Mouse (Mus musculus): ENCODE data around the gene Ints1.
A peak's percentile ranks its signal among the peaks of the same experiment; 100 is the strongest.

DNA sequence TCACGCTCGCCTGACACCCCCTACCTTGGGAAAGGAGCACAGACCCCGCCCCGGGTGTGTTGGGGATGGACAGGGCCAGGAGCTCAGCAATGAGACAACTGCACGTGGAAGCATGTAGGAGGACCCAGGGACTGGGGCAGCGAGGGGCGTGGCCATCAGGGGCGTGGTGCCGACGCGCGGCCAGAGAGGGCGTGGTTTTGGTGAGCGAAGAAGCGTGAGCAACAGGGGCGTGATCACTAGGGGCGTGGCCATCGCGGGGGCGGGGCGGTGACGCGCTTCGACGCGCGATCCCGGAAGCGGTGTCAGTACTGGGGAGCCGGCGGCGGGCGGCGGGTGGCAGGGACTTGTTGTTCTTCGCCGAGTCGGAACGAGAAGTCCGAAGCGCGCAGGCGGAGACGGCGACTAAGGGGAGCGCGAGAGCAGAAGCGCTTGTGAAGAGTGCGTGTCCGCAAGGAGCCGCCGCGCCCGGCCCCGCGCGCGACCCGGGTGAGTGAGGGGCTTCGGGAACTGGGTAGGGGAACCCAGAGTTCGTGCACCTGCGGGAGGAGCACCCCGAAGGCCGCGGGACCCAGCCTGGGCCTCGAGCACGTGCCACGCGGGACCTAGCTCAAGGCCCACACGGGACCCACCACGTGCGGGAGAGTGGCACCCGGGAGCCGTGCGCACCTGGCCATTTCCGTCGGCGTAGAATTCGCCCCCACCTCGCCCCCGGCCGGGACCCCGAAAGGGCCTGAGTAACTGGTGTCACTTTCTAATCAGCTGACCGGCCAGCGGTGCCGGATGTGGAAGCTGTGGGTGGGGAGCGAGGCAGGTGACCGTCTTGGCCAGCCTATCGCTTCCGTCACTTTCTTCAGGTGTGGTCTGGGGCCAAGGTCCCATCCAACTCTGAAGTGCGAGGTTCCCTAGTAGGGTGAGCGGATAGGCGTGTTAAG lies 16.0 kb upstream of the Ints1 start, which contains the start of gene Mafk:
- TF ChIP-seq CTCF (IDR thresholded peaks at IDR 0.05; ENCODE audit: low read depth) (peak; percentile 53), EP300 (IDR thresholded peaks at IDR 0.05; ENCODE audit: low read depth) (no peak)

All from liver, embryonic 14.5 days (tissue).